Mouse (Mus musculus) limb, embryonic 13.5 days (tissue): Measurements from ENCODE around the gene Crybg1. TPM values are rescaled to one million over a fixed set of nuclear protein-coding genes. Genes with fewer than 3 reads are reported as not detected.

ENCODE experiments used
- ATAC-seq: fragments of 200-750 bp; cut with Nextera tagmentation; 2 replicates; pipeline ENCODE4 v1.8.0; 2017; ENCODE audit warnings: low read depth, moderate number of reproducible peaks, moderate TSS enrichment; ENCODE audit not compliant: low FRiP score
- H3K27ac ChIP-seq: fragments of 300-500 bp; sonication (generic); 2 replicates; pipeline ENCODE4 v1.5.1; 2015; ENCODE audit warnings: inconsistent platforms, mild to moderate bottlenecking, moderate library complexity
- H3K27me3 ChIP-seq: fragments of 300-500 bp; sonication (generic); 2 replicates; pipeline ENCODE4 v1.6.1; 2015; ENCODE audit warnings: mild to moderate bottlenecking, inconsistent platforms
- H3K36me3 ChIP-seq: fragments of 300-500 bp; sonication (generic); 2 replicates; pipeline ENCODE4 v1.6.1; 2015; ENCODE audit warnings: inconsistent platforms, mild to moderate bottlenecking, moderate library complexity
- H3K4me1 ChIP-seq: fragments of 300-500 bp; sonication (generic); 2 replicates; pipeline ENCODE4 v1.6.1; 2015; ENCODE audit warnings: inconsistent platforms
- H3K4me2 ChIP-seq: fragments of 300-500 bp; sonication (generic); replicated peaks from 2 replicates; pipeline ENCODE4 v1.6.1; 2015; ENCODE audit warnings: inconsistent platforms, mild to moderate bottlenecking, moderate library complexity
- H3K4me3 ChIP-seq: fragments of 300-500 bp; sonication (generic); 2 replicates; pipeline ENCODE4 v1.5.1; 2015; ENCODE audit warnings: moderate library complexity, mild to moderate bottlenecking, inconsistent platforms
- H3K9ac ChIP-seq: fragments of 300-500 bp; sonication (generic); 2 replicates; pipeline ENCODE4 v1.6.1; 2015; ENCODE audit warnings: mild to moderate bottlenecking, inconsistent platforms
- H3K9me3 ChIP-seq: fragments of 300-500 bp; sonication (generic); 2 replicates; pipeline ENCODE4 v1.6.1; 2016; ENCODE audit warnings: inconsistent platforms
- WGBS: fragments of 180-500 bp; shearing (Covaris S2); methylation state at CpG from one replicate; pipeline ENCODE4 v1.1.7; 2015; 5-methylcytosine and 5-hydroxymethylcytosine counted together
- polyA plus RNA-seq: library from polyadenylated mRNA; unstranded; fragments of >200 nt; fragmentation: Nextera tagmentation; extraction: Ambion mirVana; gene quantifications from 2 replicates; pipeline ENCODE4 v1.2.1, GENCODE M21; 2015

The Crybg1 gene
- polyA plus RNA-seq, 1 experiment from 2014 or later: 1.0 TPM

GRCm38 (mm10) chr10:44138137-44138855 is 10.4 kb downstream of the Crybg1 start:
- Histone ChIP-seq H3K27me3 (no peaks in the 10 kb centered on the region), H3K27ac (no peak overlapping the region), H3K9me3 (no peaks in the 10 kb centered on the region), H3K9ac (no peak overlapping the region), H3K4me1 (0 out of 2 replicates have a peak, but pooled peaks cover 8% of the 10 kb centered on the region), H3K4me2 (no peak overlapping the region), H3K4me3 (no peak overlapping the region), H3K36me3 (no peaks in the 10 kb centered on the region)
- 68% methylated on average over 13 of the region's 13 CpGs for WGBS
- ATAC-seq: no peak

- Histone ChIP-seq H3K9ac (no peak overlapping the region), H3K4me2 (no peak overlapping the region), H3K9me3 (no peaks in the 10 kb centered on the region), H3K4me1 (no peaks in the 10 kb centered on the region), H3K27me3 (no peaks in the 10 kb centered on the region), H3K36me3 (no peaks in the 10 kb centered on the region), H3K27ac (no peak overlapping the region), H3K4me3 (no peak overlapping the region)
- 61% methylated on average over 5 of the region's 5 CpGs for WGBS
- ATAC-seq: no peak
Observed at GRCm38 (mm10) chr10:44126047-44126446, 22.6 kb downstream of the Crybg1 start.

- ATAC-seq: no peak
- no peak overlapping the region for H3K9ac ChIP-seq
- no peaks in the 10 kb centered on the region for H3K4me1 ChIP-seq
- H3K9me3 ChIP-seq: no peaks in the 10 kb centered on the region
- H3K27me3 ChIP-seq: no peaks in the 10 kb centered on the region
- H3K4me3 ChIP-seq: no peak overlapping the region
- H3K36me3 ChIP-seq: no peaks in the 10 kb centered on the region
- H3K27ac ChIP-seq: no peak overlapping the region
- 75% methylated on average over 6 of the region's 6 CpGs for WGBS
- H3K4me2 ChIP-seq: no peak overlapping the region
Observed at GRCm38 (mm10) chr10:44124400-44124933, 24.2 kb downstream of the Crybg1 start.

GRCm38 (mm10) chr10:44118616-44119015 is 30.0 kb downstream of the Crybg1 start:
- H3K4me2 ChIP-seq: no peak overlapping the region
- ATAC-seq: no peak
- H3K27ac ChIP-seq: no peak overlapping the region
- H3K4me1 ChIP-seq: no peaks in the 10 kb centered on the region
- 62% methylated on average over 4 of the region's 4 CpGs for WGBS
- H3K9ac ChIP-seq: no peak overlapping the region
- no peaks in the 10 kb centered on the region for H3K27me3 ChIP-seq
- H3K4me3 ChIP-seq: no peak overlapping the region
- H3K9me3 ChIP-seq: no peaks in the 10 kb centered on the region
- no peaks in the 10 kb centered on the region for H3K36me3 ChIP-seq

GRCm38 (mm10) chr10:44116796-44117195 is 31.9 kb downstream of the Crybg1 start:
- Histone ChIP-seq H3K9me3 (no peaks in the 10 kb centered on the region), H3K27ac (no peak overlapping the region), H3K4me3 (no peak overlapping the region), H3K9ac (no peak overlapping the region), H3K4me1 (no peaks in the 10 kb centered on the region), H3K36me3 (no peaks in the 10 kb centered on the region), H3K4me2 (no peak overlapping the region), H3K27me3 (no peaks in the 10 kb centered on the region)
- 88% methylated on average over 5 of the region's 5 CpGs for WGBS
- ATAC-seq: no peak

- Histone ChIP-seq H3K9me3 (no peaks in the 10 kb centered on the region), H3K36me3 (no peaks in the 10 kb centered on the region), H3K4me1 (no peaks in the 10 kb centered on the region), H3K27ac (no peak overlapping the region), H3K4me3 (no peak overlapping the region), H3K27me3 (no peaks in the 10 kb centered on the region), H3K4me2 (no peak overlapping the region), H3K9ac (no peak overlapping the region)
- ATAC-seq: no peak
- 48% methylated on average over 4 of the region's 4 CpGs for WGBS
Observed at GRCm38 (mm10) chr10:44114611-44115010, 34.0 kb downstream of the Crybg1 start.

- no peak overlapping the region for H3K9ac ChIP-seq
- no peaks in the 10 kb centered on the region for H3K27me3 ChIP-seq
- no peak for ATAC-seq
- H3K36me3 ChIP-seq: no peaks in the 10 kb centered on the region
- H3K4me2 ChIP-seq: no peak overlapping the region
- no peak overlapping the region for H3K27ac ChIP-seq
- H3K9me3 ChIP-seq: no peaks in the 10 kb centered on the region
- H3K4me3 ChIP-seq: no peak overlapping the region
- H3K4me1 ChIP-seq: no peaks in the 10 kb centered on the region
- WGBS: 80% methylated on average over 12 of the region's 12 CpGs
Observed at GRCm38 (mm10) chr10:44112005-44112675, 36.5 kb downstream of the Crybg1 start.

- Histone ChIP-seq H3K27me3 (no peaks in the 10 kb centered on the region), H3K9me3 (no peaks in the 10 kb centered on the region), H3K36me3 (no peaks in the 10 kb centered on the region), H3K4me1 (no peaks in the 10 kb centered on the region), H3K9ac (no peak overlapping the region), H3K4me3 (no peak overlapping the region), H3K27ac (no peak overlapping the region), H3K4me2 (no peak overlapping the region)
- 88% methylated on average over 10 of the region's 10 CpGs for WGBS
- no peak for ATAC-seq
Observed at GRCm38 (mm10) chr10:44111168-44111567, 37.5 kb downstream of the Crybg1 start.

GRCm38 (mm10) chr10:44110460-44110859 is 38.2 kb downstream of the Crybg1 start:
- no peak overlapping the region for H3K4me3 ChIP-seq
- no peaks in the 10 kb centered on the region for H3K4me1 ChIP-seq
- H3K9ac ChIP-seq: no peak overlapping the region
- ATAC-seq: no peak
- H3K27me3 ChIP-seq: no peaks in the 10 kb centered on the region
- H3K9me3 ChIP-seq: no peaks in the 10 kb centered on the region
- no peak overlapping the region for H3K4me2 ChIP-seq
- H3K36me3 ChIP-seq: no peaks in the 10 kb centered on the region
- H3K27ac ChIP-seq: no peak overlapping the region

- Histone ChIP-seq H3K4me2 (no peak overlapping the region), H3K36me3 (no peaks in the 10 kb centered on the region), H3K27me3 (no peaks in the 10 kb centered on the region), H3K4me1 (no peaks in the 10 kb centered on the region), H3K9ac (no peak overlapping the region), H3K9me3 (peaks cover 16% of the 10 kb centered on the region), H3K4me3 (no peak overlapping the region), H3K27ac (no peak overlapping the region)
- 72% methylated on average over 2 of the region's 2 CpGs for WGBS
- no peak for ATAC-seq
Observed at GRCm38 (mm10) chr10:44094794-44095193, 53.9 kb downstream of the Crybg1 start.

GRCm38 (mm10) chr10:44091757-44092156 is 56.9 kb downstream of the Crybg1 start:
- no peak for ATAC-seq
- 89% methylated on average over 2 of the region's 2 CpGs for WGBS
- H3K36me3 ChIP-seq: no peaks in the 10 kb centered on the region
- no peaks in the 10 kb centered on the region for H3K4me1 ChIP-seq
- H3K4me2 ChIP-seq: no peak overlapping the region
- H3K27ac ChIP-seq: no peak overlapping the region
- H3K4me3 ChIP-seq: no peak overlapping the region
- H3K27me3 ChIP-seq: no peaks in the 10 kb centered on the region
- peaks cover 20% of the 10 kb centered on the region for H3K9me3 ChIP-seq
- no peak overlapping the region for H3K9ac ChIP-seq

- Histone ChIP-seq H3K9ac (no peak overlapping the region), H3K4me2 (no peak overlapping the region), H3K27me3 (no peaks in the 10 kb centered on the region), H3K27ac (no peak overlapping the region), H3K9me3 (0 out of 2 replicates have a peak, but pooled peaks cover under 1% of the 10 kb centered on the region), H3K36me3 (no peaks in the 10 kb centered on the region), H3K4me3 (no peak overlapping the region), H3K4me1 (no peaks in the 10 kb centered on the region)
- 59% methylated on average over 6 of the region's 6 CpGs for WGBS
- ATAC-seq: no peak
Observed at GRCm38 (mm10) chr10:44080351-44080750, 68.3 kb downstream of the Crybg1 start.
